Mouse (Mus musculus): Measurements from ENCODE around the gene Nos1ap. TPM values are rescaled to one million over a fixed set of nuclear protein-coding genes. Genes with fewer than 3 reads are reported as not detected.

Gene Nos1ap
- polyA plus RNA-seq, 1 experiment from 2014 or later = 24.6 TPM

- H3K9me3 ChIP-seq (replicated peaks; ENCODE audit: control insufficient read depth, low read length, poor library complexity, severe bottlenecking) = no peaks in the 10 kb centered on the region; the same call in 1 of the 2 replicates
- H3K9ac ChIP-seq (ENCODE audit: low read depth, low read length) = no peak overlapping the region
- 58% methylated on average over 15 of the region's 15 CpGs for WGBS
- no peak overlapping the region for H3K27ac ChIP-seq (ENCODE audit: low read length)
- H3K36me3 ChIP-seq (ENCODE audit: control insufficient read depth, insufficient read depth, low read length) = no peaks in the 10 kb centered on the region
- no peaks in the 10 kb centered on the region for H3K4me1 ChIP-seq (ENCODE audit: control insufficient read depth, insufficient read depth, low read length)
- ATAC-seq = no peak
- no peak overlapping the region for H3K4me2 ChIP-seq (ENCODE audit: low read length)
- no peaks in the 10 kb centered on the region for H3K27me3 ChIP-seq (ENCODE audit: control insufficient read depth, insufficient read depth, low read depth, low read length)
- no peak overlapping the region for H3K4me3 ChIP-seq (ENCODE audit: low read depth, low read length)
Observed at GRCm38 (mm10) chr1:170294786-170295570, 294.7 kb downstream of the Nos1ap start.

GRCm38 (mm10) chr1:170293257-170293656, 296.4 kb downstream of the Nos1ap start:
- no peak overlapping the region for H3K4me3 ChIP-seq (ENCODE audit: low read depth, low read length)
- no peaks in the 10 kb centered on the region; the same call in 1 of the 2 replicates for H3K9me3 ChIP-seq (replicated peaks; ENCODE audit: control insufficient read depth, low read length, poor library complexity, severe bottlenecking)
- no peak overlapping the region for H3K9ac ChIP-seq (ENCODE audit: low read depth, low read length)
- no peaks in the 10 kb centered on the region for H3K27me3 ChIP-seq (ENCODE audit: control insufficient read depth, insufficient read depth, low read depth, low read length)
- H3K27ac ChIP-seq (ENCODE audit: low read length) = no peak overlapping the region
- no peak overlapping the region for H3K4me2 ChIP-seq (ENCODE audit: low read length)
- no peaks in the 10 kb centered on the region for H3K36me3 ChIP-seq (ENCODE audit: control insufficient read depth, insufficient read depth, low read length)
- H3K4me1 ChIP-seq (ENCODE audit: control insufficient read depth, insufficient read depth, low read length) = no peaks in the 10 kb centered on the region
- peak; percentile 78 for ATAC-seq
- 60% methylated on average over 5 of the region's 5 CpGs for WGBS

- Histone ChIP-seq H3K4me2 (ENCODE audit: low read length) (peak overlapping the region; percentile 27), H3K9ac (ENCODE audit: low read depth, low read length) (no peak overlapping the region), H3K27ac (ENCODE audit: low read length) (no peak overlapping the region), H3K4me1 (ENCODE audit: control insufficient read depth, insufficient read depth, low read length) (no peaks in the 10 kb centered on the region), H3K4me3 (ENCODE audit: low read depth, low read length) (no peak overlapping the region), H3K36me3 (ENCODE audit: control insufficient read depth, insufficient read depth, low read length) (no peaks in the 10 kb centered on the region), H3K9me3 (replicated peaks; ENCODE audit: control insufficient read depth, low read length, poor library complexity, severe bottlenecking) (no peaks in the 10 kb centered on the region; the same call in 1 of the 2 replicates), H3K27me3 (ENCODE audit: control insufficient read depth, insufficient read depth, low read depth, low read length) (no peaks in the 10 kb centered on the region)
- peak; percentile 83 for ATAC-seq
- WGBS = 27% methylated on average over 9 of the region's 9 CpGs
Observed at GRCm38 (mm10) chr1:170292239-170292951, 297.3 kb downstream of the Nos1ap start.

GRCm38 (mm10) chr1:170282415-170283129, 307.1 kb downstream of the Nos1ap start:
- no peak overlapping the region for H3K27ac ChIP-seq (ENCODE audit: low read length)
- no peak overlapping the region for H3K4me3 ChIP-seq (ENCODE audit: low read depth, low read length)
- no peaks in the 10 kb centered on the region for H3K4me1 ChIP-seq (ENCODE audit: control insufficient read depth, insufficient read depth, low read length)
- H3K9ac ChIP-seq (ENCODE audit: low read depth, low read length) = no peak overlapping the region
- no peak overlapping the region for H3K4me2 ChIP-seq (ENCODE audit: low read length)
- WGBS = 90% methylated on average over 4 of the region's 4 CpGs
- no peaks in the 10 kb centered on the region for H3K9me3 ChIP-seq (replicated peaks; ENCODE audit: control insufficient read depth, low read length, poor library complexity, severe bottlenecking)
- H3K36me3 ChIP-seq (ENCODE audit: control insufficient read depth, insufficient read depth, low read length) = no peaks in the 10 kb centered on the region
- no peak for ATAC-seq
- no peaks in the 10 kb centered on the region for H3K27me3 ChIP-seq (ENCODE audit: control insufficient read depth, insufficient read depth, low read depth, low read length)

GRCm38 (mm10) chr1:170277016-170277415, 312.6 kb downstream of the Nos1ap start, which contains the start of gene Sh2d1b1:
Sh2d1b1 (plus strand) TSS chr1:170277320.
- no peaks in the 10 kb centered on the region for H3K9me3 ChIP-seq (replicated peaks; ENCODE audit: control insufficient read depth, low read length, poor library complexity, severe bottlenecking)
- 91% methylated on average over 2 of the region's 3 CpGs for WGBS
- H3K4me3 ChIP-seq (ENCODE audit: low read depth, low read length) = no peak within 1 kb of the TSS
- no peaks in the 10 kb centered on the region for H3K36me3 ChIP-seq (ENCODE audit: control insufficient read depth, insufficient read depth, low read length)
- ATAC-seq = no peak
- H3K4me2 ChIP-seq (ENCODE audit: low read length) = no peak within 1 kb of the TSS
- no peak within 1 kb of the TSS for H3K9ac ChIP-seq (ENCODE audit: low read depth, low read length)
- no peak within 1 kb of the TSS for H3K27ac ChIP-seq (ENCODE audit: low read length)
- peaks cover 2% of the 10 kb centered on the region; the same call in 1 of the 2 replicates for H3K27me3 ChIP-seq (ENCODE audit: control insufficient read depth, insufficient read depth, low read depth, low read length)
- H3K4me1 ChIP-seq (ENCODE audit: control insufficient read depth, insufficient read depth, low read length) = no peaks in the 10 kb centered on the region

- Histone ChIP-seq H3K4me2 (ENCODE audit: low read length) (no peak overlapping the region), H3K36me3 (ENCODE audit: control insufficient read depth, insufficient read depth, low read length) (no peaks in the 10 kb centered on the region), H3K27me3 (ENCODE audit: control insufficient read depth, insufficient read depth, low read depth, low read length) (peaks cover 2% of the 10 kb centered on the region; the same call in 1 of the 2 replicates), H3K27ac (ENCODE audit: low read length) (no peak overlapping the region), H3K9me3 (replicated peaks; ENCODE audit: control insufficient read depth, low read length, poor library complexity, severe bottlenecking) (no peaks in the 10 kb centered on the region), H3K4me1 (ENCODE audit: control insufficient read depth, insufficient read depth, low read length) (no peaks in the 10 kb centered on the region), H3K9ac (ENCODE audit: low read depth, low read length) (no peak overlapping the region), H3K4me3 (ENCODE audit: low read depth, low read length) (no peak overlapping the region)
- no peak for ATAC-seq
Observed at GRCm38 (mm10) chr1:170273252-170273651, 316.4 kb downstream of the Nos1ap start.

- H3K27ac ChIP-seq (ENCODE audit: low read length) = no peak overlapping the region
- H3K4me2 ChIP-seq (ENCODE audit: low read length) = no peak overlapping the region
- no peaks in the 10 kb centered on the region for H3K4me1 ChIP-seq (ENCODE audit: control insufficient read depth, insufficient read depth, low read length)
- H3K9ac ChIP-seq (ENCODE audit: low read depth, low read length) = no peak overlapping the region
- H3K9me3 ChIP-seq (replicated peaks; ENCODE audit: control insufficient read depth, low read length, poor library complexity, severe bottlenecking) = peaks cover 4% of the 10 kb centered on the region; the same call in 1 of the 2 replicates
- no peaks in the 10 kb centered on the region for H3K36me3 ChIP-seq (ENCODE audit: control insufficient read depth, insufficient read depth, low read length)
- WGBS = 93% methylated on average over 4 of the region's 4 CpGs
- peaks cover 2% of the 10 kb centered on the region; the same call in 1 of the 2 replicates for H3K27me3 ChIP-seq (ENCODE audit: control insufficient read depth, insufficient read depth, low read depth, low read length)
- H3K4me3 ChIP-seq (ENCODE audit: low read depth, low read length) = no peak overlapping the region
- ATAC-seq = no peak
Observed at GRCm38 (mm10) chr1:170270696-170271095, 319.0 kb downstream of the Nos1ap start.

GRCm38 (mm10) chr1:170270281-170270680, 319.4 kb downstream of the Nos1ap start:
- H3K4me1 ChIP-seq (ENCODE audit: control insufficient read depth, insufficient read depth, low read length) = no peaks in the 10 kb centered on the region
- peaks cover 2% of the 10 kb centered on the region; the same call in 1 of the 2 replicates for H3K27me3 ChIP-seq (ENCODE audit: control insufficient read depth, insufficient read depth, low read depth, low read length)
- no peaks in the 10 kb centered on the region for H3K36me3 ChIP-seq (ENCODE audit: control insufficient read depth, insufficient read depth, low read length)
- H3K4me3 ChIP-seq (ENCODE audit: low read depth, low read length) = no peak overlapping the region
- 83% methylated on average over 6 of the region's 6 CpGs for WGBS
- H3K9me3 ChIP-seq (replicated peaks; ENCODE audit: control insufficient read depth, low read length, poor library complexity, severe bottlenecking) = peaks cover 4% of the 10 kb centered on the region; the same call in 1 of the 2 replicates
- no peak overlapping the region for H3K9ac ChIP-seq (ENCODE audit: low read depth, low read length)
- ATAC-seq = no peak
- H3K27ac ChIP-seq (ENCODE audit: low read length) = no peak overlapping the region
- H3K4me2 ChIP-seq (ENCODE audit: low read length) = no peak overlapping the region

Measured in midbrain, embryonic 16.5 days (tissue).